Mouse (Mus musculus): ENCODE results near the gene Dpagt1.

GRCm38 (mm10) chr9:44348546-44348945, 22.7 kb downstream of the Dpagt1 start:
- TF ChIP-seq EP300 (optimal IDR thresholded peaks at IDR 0.05) (no peak), CTCF (IDR thresholded peaks at IDR 0.05; ENCODE audit: low read depth) (peak; percentile 40; the same call in 1 of the 2 replicates)
